Mouse (Mus musculus) lung, postnatal 0 days (tissue): Measurements from ENCODE around the gene Kcnt1.

ENCODE experiments used
- CTCF ChIP-seq: IDR thresholded peaks from 2 replicates; pipeline ENCODE4 v1.5.1; 2016; ENCODE audit warnings: antibody characterized with exemption, mild to moderate bottlenecking
- EP300 ChIP-seq: IDR thresholded peaks from 2 replicates; pipeline ENCODE4 v1.6.1; 2016; ENCODE audit warnings: antibody characterized with exemption, mild to moderate bottlenecking, control low read depth

GRCm38 (mm10) chr2:25909872-25910271 is 46.3 kb downstream of the Kcnt1 start:
- TF ChIP-seq CTCF (no peak), EP300 (no peak)
